27 mouse cellular contexts compared by ENCODE assay signal in genomic region chr12:85499001-85499400, GRCm38 (mm10).
"Had no signal": no experiment of that assay in that cellular context is flagged by ENCODE, and none has a peak within 500 bp of the region (broad histone marks: within the 10 kb centered on the region; RNA-seq: fewer than 3 reads in every experiment).

No protein-coding gene starts in this region.

- ATAC-seq: hindbrain, embryonic 16.5 days; intestine, embryonic 16.5 days had no signal

- H3K4me3 ChIP-seq: gastrocnemius, adult 2 months; heart, adult 2 months; heart, embryonic 13.5 days; heart, embryonic 15.5 days; hindbrain, embryonic 10.5 days; hindbrain, embryonic 12.5 days; kidney, embryonic 15.5 days; limb, embryonic 10.5 days; limb, embryonic 12.5 days had no signal

- DNase-seq: gastrocnemius, adult 2 months; gastrocnemius, postnatal 10 days; gastrocnemius, postnatal 25 days; heart, adult 2 months; heart, postnatal 14 days; heart, postnatal 36 days; kidney, adult 11 months; kidney, adult 2 months; kidney, adult 9 months; kidney, postnatal 14 days; kidney, postnatal 36 days; layer of hippocampus, adult 9-11 months; layer of hippocampus, postnatal 36 days; liver had no signal

- H3K27ac ChIP-seq: gastrocnemius, adult 2 months; heart, adult 2 months; heart, embryonic 13.5 days; heart, embryonic 15.5 days; hindbrain, embryonic 10.5 days; hindbrain, embryonic 14.5 days; kidney, embryonic 15.5 days; kidney, postnatal 0 days; limb, embryonic 10.5 days; limb, embryonic 12.5 days had no signal

- H3K9ac ChIP-seq: heart, embryonic 13.5 days; heart, embryonic 15.5 days; hindbrain, embryonic 12.5 days; hindbrain, embryonic 14.5 days; kidney, embryonic 15.5 days; limb, embryonic 12.5 days had no signal

- H3K27me3 ChIP-seq: heart, embryonic 13.5 days; heart, embryonic 15.5 days; hindbrain, embryonic 12.5 days; kidney, embryonic 15.5 days; limb, embryonic 12.5 days had no signal

- H3K4me2 ChIP-seq: heart, embryonic 11.5 days; heart, embryonic 13.5 days; heart, embryonic 15.5 days; hindbrain, embryonic 12.5 days; hindbrain, embryonic 14.5 days; kidney, embryonic 15.5 days; limb, embryonic 12.5 days; liver, embryonic 11.5 days had no signal

- H3K36me3 ChIP-seq: heart, embryonic 13.5 days; heart, embryonic 15.5 days; hindbrain, embryonic 10.5 days; hindbrain, embryonic 12.5 days; kidney, embryonic 15.5 days; limb, embryonic 10.5 days; limb, embryonic 12.5 days had no signal

- H3K4me1 ChIP-seq: kidney, embryonic 15.5 days; limb, embryonic 10.5 days; limb, embryonic 12.5 days had no signal

- H3K9me3 ChIP-seq: heart, embryonic 15.5 days; limb, embryonic 10.5 days had no signal
